Mouse (Mus musculus) spleen, embryonic (tissue): ENCODE measurements around the gene Cacng4.

Source experiments
- CTCF ChIA-PET: fragments of 350-600 bp; sonication (Branson Sonifier 250); formaldehyde crosslinking; loops from one replicate; lab custom pipeline; 2022; lab: Charles Lee

The Cacng4 gene

GRCm38 (mm10) chr11:107773312-107773711 is 21.0 kb downstream of the Cacng4 start:
- CTCF ChIA-PET, result no interaction called here

DNA sequence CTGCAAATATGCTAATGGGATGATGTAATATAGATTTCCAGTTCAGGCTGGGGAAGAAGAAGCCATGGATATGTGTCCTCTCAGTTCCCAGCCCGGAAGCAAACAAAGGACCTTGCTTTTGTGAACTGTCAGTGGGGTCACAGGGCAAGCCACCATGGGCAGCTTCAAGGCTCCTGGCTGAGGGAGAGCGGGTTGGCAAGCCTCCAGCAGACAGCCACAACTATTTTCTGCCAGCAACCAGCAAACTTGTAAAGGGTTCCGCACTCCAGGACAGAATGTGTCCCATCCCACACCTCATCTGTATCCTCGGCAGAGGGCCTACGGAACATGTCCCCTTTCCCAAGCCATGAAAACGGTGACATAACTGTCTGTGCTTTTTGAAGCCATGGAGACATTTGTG is 22.4 kb downstream of the Cacng4 start:
- CTCF ChIA-PET, result no interaction called here

GRCm38 (mm10) chr11:107768361-107768760 is 26.0 kb downstream of the Cacng4 start:
- CTCF ChIA-PET, result no interaction called here

GRCm38 (mm10) chr11:107766932-107767331 is 27.4 kb downstream of the Cacng4 start:
- CTCF ChIA-PET, result no interaction called here

GRCm38 (mm10) chr11:107762688-107763460 is 31.5 kb downstream of the Cacng4 start:
- CTCF ChIA-PET, result no interaction called here

GRCm38 (mm10) chr11:107761790-107762500 is 32.4 kb downstream of the Cacng4 start:
- CTCF ChIA-PET, result no interaction called here

DNA sequence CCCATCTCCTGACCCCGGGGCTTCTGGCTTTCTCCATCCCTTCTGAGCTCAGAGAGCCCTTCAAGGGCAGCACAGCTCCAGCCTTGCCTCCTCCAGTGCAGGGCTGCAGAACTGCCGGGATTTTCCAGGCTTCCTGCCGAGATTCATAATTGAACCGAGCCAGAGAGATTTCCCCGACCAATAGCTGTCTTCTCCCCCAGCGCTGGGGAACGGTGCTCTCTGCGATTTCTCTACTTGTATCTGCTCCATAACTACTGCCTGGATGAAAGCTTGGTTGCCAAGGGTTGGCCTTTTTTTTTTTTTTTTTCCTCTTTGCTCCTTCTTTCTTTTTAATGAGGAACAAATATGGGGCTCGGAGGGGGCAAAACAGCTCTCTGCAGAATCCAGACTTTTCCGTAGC is 34.4 kb downstream of the Cacng4 start:
- CTCF ChIA-PET, result no interaction called here

- CTCF ChIA-PET, result no interaction called here
Measured at GRCm38 (mm10) chr11:107759516-107759915, 34.8 kb downstream of the Cacng4 start.

DNA sequence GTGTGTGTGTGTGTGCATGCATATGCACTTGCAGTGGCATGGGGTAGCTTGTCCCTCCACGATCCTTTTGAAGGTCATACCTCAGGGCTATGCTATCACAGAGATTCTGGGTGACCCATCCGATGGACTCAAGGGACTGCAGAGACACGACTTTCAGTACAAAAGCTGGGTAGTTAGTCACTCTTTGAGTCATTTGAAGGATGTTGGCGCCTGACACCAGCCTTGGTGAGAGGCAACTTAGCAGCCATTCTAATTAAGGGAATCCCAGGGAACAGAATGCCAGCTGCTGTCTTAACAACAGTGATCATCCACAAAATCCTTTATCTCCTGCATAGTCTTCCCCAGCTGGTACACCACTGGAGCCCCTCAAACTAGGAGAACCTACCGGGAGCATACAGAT is 45.2 kb downstream of the Cacng4 start:
- CTCF ChIA-PET, result no interaction called here

DNA sequence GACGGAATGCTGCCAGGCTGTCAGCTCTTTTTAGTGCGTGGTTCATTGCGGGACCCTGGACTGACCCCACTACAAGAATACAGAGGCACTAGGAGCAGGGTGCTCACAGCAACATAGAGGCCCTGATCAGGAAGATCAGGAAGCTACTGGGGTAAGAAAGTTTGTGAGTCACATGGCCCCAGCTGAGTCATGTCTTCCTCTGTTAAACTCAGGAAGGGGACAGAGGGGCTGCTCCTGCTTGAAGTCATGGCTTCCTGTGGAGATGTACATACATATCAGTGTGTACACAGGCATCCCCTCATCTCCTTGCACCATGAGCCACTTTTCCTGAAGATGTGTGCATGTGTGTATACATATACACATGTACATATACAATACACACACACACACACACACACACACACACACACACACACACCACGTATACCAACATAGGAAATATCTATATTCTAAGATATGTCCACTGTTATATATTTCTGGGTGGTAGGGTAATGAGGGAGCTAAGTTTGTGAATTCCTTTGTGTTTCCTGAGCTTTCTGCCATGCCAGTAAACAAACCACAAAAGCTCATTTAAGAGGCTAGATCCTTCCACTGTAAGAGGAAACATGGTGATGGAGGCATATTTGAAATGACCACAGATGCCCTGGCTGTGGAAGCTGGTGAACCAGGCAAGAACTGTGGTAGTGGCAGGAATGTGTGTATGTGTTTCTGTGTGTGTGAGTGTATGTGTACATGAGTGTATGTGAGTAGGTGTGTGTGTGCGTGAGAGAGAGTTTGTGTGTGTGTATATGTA is 45.9 kb downstream of the Cacng4 start:
- CTCF ChIA-PET, result no interaction called here

GRCm38 (mm10) chr11:107743100-107743499 is 51.3 kb downstream of the Cacng4 start:
- CTCF ChIA-PET, result no interaction called here

GRCm38 (mm10) chr11:107738418-107739099 is 55.8 kb downstream of the Cacng4 start:
- CTCF ChIA-PET, result no interaction called here

DNA sequence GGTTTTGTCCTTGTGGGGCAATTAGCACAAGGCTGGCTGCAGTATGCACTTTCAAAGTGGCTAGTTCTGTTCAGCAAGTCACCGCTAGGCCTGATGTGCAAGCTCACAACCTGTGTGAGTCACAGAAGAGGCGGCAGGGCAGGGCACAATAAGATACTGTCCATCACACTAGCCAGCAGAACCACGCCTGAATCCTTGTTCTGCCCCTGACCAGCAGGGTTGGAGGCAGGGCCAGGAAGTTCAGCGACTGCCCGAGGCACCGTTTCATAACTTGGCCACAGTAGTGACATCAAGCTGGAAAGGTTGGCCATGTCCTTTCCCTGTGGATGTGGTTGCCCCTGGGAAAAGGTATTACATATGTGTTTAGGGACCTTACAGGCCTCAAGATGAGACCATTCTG is 56.5 kb downstream of the Cacng4 start:
- CTCF ChIA-PET, result no interaction called here

GRCm38 (mm10) chr11:107734133-107734532 is 60.2 kb downstream of the Cacng4 start:
- CTCF ChIA-PET, result no interaction called here

- CTCF ChIA-PET, result no interaction called here
Measured at GRCm38 (mm10) chr11:107731498-107731897, 62.9 kb downstream of the Cacng4 start.

DNA sequence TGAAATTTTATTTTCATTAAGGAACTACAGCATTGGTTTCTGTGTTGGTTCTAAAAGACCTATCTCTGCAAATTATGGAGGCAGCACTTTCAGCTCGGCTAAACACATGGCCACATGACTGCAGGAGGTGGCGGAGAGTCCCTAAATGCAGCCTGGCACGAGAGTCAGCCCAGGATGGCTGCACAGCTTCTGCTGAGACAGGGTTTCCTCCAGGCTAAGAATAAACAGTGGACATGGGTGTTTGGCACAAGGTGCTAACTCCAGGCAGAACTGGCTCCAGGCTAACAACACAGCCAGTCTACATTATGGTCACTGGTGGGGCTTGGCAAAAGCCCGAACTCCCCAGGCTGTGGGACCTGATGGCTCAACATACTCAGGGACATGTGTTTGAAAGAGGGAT is 63.4 kb downstream of the Cacng4 start:
- CTCF ChIA-PET, result no interaction called here

DNA sequence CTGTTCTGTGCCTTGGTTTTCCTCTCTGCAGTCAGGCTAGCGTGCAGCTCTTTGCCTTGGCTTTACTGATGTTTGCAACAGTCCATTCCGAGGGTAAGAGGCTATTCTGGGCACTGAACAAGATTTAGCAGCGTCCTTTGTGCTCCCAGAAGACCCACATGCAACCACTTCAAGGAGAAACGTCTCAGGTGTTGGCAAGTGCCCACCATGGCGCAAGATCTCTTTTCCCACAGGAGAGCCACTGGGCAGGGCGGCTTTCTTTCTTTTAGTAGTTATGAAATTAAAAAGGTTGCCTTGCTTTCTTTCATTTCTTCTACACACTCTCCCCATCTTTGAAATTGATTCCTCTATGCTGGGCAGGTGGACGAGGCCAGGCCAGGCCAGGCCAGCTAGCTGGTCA is 65.2 kb downstream of the Cacng4 start:
- CTCF ChIA-PET, result no interaction called here

DNA sequence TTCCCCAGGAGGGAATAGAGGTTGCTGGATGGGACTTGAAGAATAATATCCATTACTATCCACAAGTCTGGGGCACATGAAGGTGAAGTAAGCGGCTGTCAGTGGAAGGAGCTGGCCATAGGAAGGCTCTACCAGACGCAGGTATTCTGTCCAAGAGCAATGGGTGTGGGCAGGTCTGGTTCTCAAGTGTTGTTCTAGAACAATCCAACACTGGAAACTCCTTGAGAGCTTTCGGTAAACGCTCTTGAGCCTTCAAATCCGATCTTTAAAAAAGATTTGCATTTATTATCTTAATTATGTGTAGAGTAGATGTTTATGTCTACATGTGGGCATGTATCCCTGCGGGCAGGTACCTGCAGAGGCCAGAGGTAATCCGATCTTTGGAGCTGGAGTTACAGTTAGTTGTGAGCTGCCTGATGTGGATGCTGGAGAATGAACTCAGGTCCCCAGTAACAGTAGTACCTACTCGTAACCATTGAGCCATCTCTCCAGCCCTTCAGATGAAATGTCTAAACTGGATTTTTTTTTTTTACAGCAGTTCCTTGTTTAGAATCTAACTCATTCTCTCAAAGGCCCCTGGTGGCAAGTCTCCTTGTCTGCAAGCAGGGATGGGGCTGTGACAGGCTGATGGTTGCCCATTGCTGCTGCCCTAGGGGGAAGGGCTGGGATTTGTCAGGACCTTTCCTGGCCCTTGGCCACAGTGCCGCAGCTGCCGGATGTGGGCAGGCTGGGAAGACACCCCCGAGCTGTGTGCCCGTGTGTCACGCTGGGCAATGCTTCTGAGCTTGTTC is 66.1 kb downstream of the Cacng4 start:
- CTCF ChIA-PET, result no interaction called here

GRCm38 (mm10) chr11:107724603-107725002 is 69.8 kb downstream of the Cacng4 start:
- CTCF ChIA-PET, result no interaction called here

DNA sequence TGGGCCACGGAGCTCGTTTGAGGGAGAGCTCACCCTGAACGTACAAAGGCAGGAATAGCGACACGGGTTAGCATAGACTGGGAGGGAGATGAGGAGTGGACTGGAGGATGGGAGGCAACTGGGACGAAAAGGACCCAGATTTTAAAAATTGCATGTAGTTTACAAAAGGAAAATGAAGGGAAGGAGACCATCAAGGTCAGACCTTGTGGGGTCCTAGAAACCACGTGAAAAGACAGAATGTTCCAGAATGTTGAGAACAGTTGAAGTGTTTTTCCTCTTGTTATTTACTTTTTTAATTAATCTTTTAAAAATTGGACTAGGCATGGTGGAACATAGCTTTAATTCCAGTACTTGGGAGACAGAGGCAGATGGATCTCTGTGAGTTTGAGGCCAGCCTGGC is 73.3 kb downstream of the Cacng4 start:
- CTCF ChIA-PET, result no interaction called here
